Mouse (Mus musculus) liver, adult 2 months (tissue): Measurements from ENCODE around the gene Zfp668. TPM values are rescaled to one million over a fixed set of nuclear protein-coding genes. Genes with fewer than 3 reads are reported as not detected.
"Not testable (repeated sequence)": the region's sequence is repeated elsewhere in the genome, so short reads cannot be mapped to it uniquely, and the experiment has no call there.

Source experiments
- DNase-seq: peaks from one replicate; pipeline ENCODE4 v3.0.0-alpha.2; 2011; ENCODE audit warnings: low read depth, low spot score; ENCODE audit errors: extremely low read depth
- H3K27ac ChIP-seq: fragments of 200-500 bp; replicated peaks from 2 replicates; pipeline ENCODE4 v1.5.1; 2012; ENCODE audit warnings: low read depth, mild to moderate bottlenecking, control low read depth, inconsistent platforms, low read length; ENCODE audit not compliant: insufficient read depth
- H3K27me3 ChIP-seq: fragments of 200-500 bp; 2 replicates; pipeline ENCODE4 v1.6.1; 2012; ENCODE audit warnings: mild to moderate bottlenecking, moderate library complexity, low read length, inconsistent platforms; ENCODE audit not compliant: control insufficient read depth, insufficient read depth
- H3K36me3 ChIP-seq: fragments of 200-500 bp; 2 replicates; pipeline ENCODE4 v1.6.1; 2012; ENCODE audit warnings: low read length, inconsistent platforms; ENCODE audit not compliant: control insufficient read depth, insufficient read depth
- H3K4me1 ChIP-seq: fragments of 200-500 bp; 2 replicates; pipeline ENCODE4 v1.6.1; 2011; ENCODE audit warnings: low read length; ENCODE audit not compliant: control insufficient read depth, insufficient read depth
- H3K4me3 ChIP-seq: fragments of 200-500 bp; 2 replicates; pipeline ENCODE4 v1.5.1; 2011; ENCODE audit warnings: low read depth, mild to moderate bottlenecking, control low read depth, low read length, moderate library complexity; ENCODE audit not compliant: insufficient read depth
- H3K79me2 ChIP-seq: fragments of 200-500 bp; 2 replicates; pipeline ENCODE4 v1.6.1; 2012; ENCODE audit warnings: inconsistent platforms, mild to moderate bottlenecking, low read length, moderate library complexity; ENCODE audit not compliant: control insufficient read depth, insufficient read depth
- H3K9ac ChIP-seq: fragments of 200-500 bp; 2 replicates; pipeline ENCODE4 v1.6.1; 2012; ENCODE audit warnings: low read depth, mild to moderate bottlenecking, control low read depth, inconsistent platforms, low read length
- CTCF ChIP-seq: fragments of 200-500 bp; IDR thresholded peaks from 2 replicates; pipeline ENCODE4 v1.5.1; 2011; ENCODE audit warnings: low read depth, low read length, control low read depth
- POLR2A ChIP-seq: fragments of 200-500 bp; IDR thresholded peaks from 2 replicates; pipeline ENCODE4 v1.6.1; 2011; ENCODE audit warnings: low read length, control low read depth; ENCODE audit not compliant: insufficient read depth; ENCODE audit errors: extremely low read depth
- WGBS: fragments of 180-500 bp; shearing (Covaris S2); methylation state at CpG from one replicate; pipeline ENCODE4 v1.1.7; 2018; 5-methylcytosine and 5-hydroxymethylcytosine counted together
- polyA plus RNA-seq: library from polyadenylated mRNA; depleted of rRNA; stranded (reverse); fragments of >200 nt; gene quantifications from 2 replicates; pipeline ENCODE4 v1.2.3, GENCODE M21; 2012
- total RNA-seq: library from RNA; depleted of rRNA; stranded (reverse); fragments of >200 nt; gene quantifications from 2 replicates; pipeline ENCODE4 v1.2.3, GENCODE M21; 2014

Zfp668 gene
- total and polyA plus RNA-seq, 2 experiments = 0.65 to 2.1 TPM

- WGBS = 51% methylated on average over 10 of the region's 10 CpGs
- Histone ChIP-seq H3K4me3 (no peak overlapping the region), H3K27me3 (no peaks in the 10 kb centered on the region), H3K4me1 (peaks cover 11% of the 10 kb centered on the region; the same call in 1 of the 2 replicates), H3K79me2 (no peaks in the 10 kb centered on the region), H3K9ac (no peak overlapping the region), H3K27ac (no peak overlapping the region), H3K36me3 (peaks cover 1% of the 10 kb centered on the region; the same call in 1 of the 2 replicates)
- no peak for TF ChIP-seq CTCF
- no peak for TF ChIP-seq POLR2A
- DNase-seq = no peak
These were observed 21.7 kb upstream of the Zfp668 start for GRCm38 (mm10) chr7:127898179-127898956.

- H3K4me1 ChIP-seq = peaks cover 15% of the 10 kb centered on the region; the same call in 1 of the 2 replicates
- WGBS = 86% methylated on average over 7 of the region's 7 CpGs
These were observed 20.9 kb upstream of the Zfp668 start for GRCm38 (mm10) chr7:127897542-127897941.

GRCm38 (mm10) chr7:127896384-127896783, 19.8 kb upstream of the Zfp668 start:
- Histone ChIP-seq H3K27me3 (no peaks in the 10 kb centered on the region), H3K9ac (no peak overlapping the region), H3K27ac (no peak overlapping the region), H3K79me2 (no peaks in the 10 kb centered on the region), H3K4me1 (peaks cover 18% of the 10 kb centered on the region; the same call in 1 of the 2 replicates), H3K36me3 (peaks cover 11% of the 10 kb centered on the region), H3K4me3 (no peak overlapping the region)
- WGBS = 65% methylated on average over 13 of the region's 13 CpGs
- TF ChIP-seq CTCF (peak; percentile 80), POLR2A (no peak)
- DNase-seq = no peak

More at GRCm38 (mm10) chr7:127897542-127897941, 20.9 kb upstream of the Zfp668 start:
- Histone ChIP-seq H3K27ac (no peak overlapping the region), H3K27me3 (no peaks in the 10 kb centered on the region), H3K79me2 (no peaks in the 10 kb centered on the region), H3K9ac (no peak overlapping the region), H3K4me3 (no peak overlapping the region), H3K36me3 (peaks cover 9% of the 10 kb centered on the region)
- TF ChIP-seq POLR2A (no peak), CTCF (no peak)
- DNase-seq = no peak

GRCm38 (mm10) chr7:127895891-127896290, 19.3 kb upstream of the Zfp668 start:
- not testable (repeated sequence) for H3K4me3 ChIP-seq, H3K27ac ChIP-seq, DNase-seq, H3K27me3 ChIP-seq, H3K79me2 ChIP-seq, H3K9ac ChIP-seq
- H3K4me1 ChIP-seq = peaks cover 18% of the 10 kb centered on the region; the same call in 1 of the 2 replicates
- H3K36me3 ChIP-seq = peaks cover 11% of the 10 kb centered on the region
- 65% methylated on average over 7 of the region's 7 CpGs for WGBS

GRCm38 (mm10) chr7:127895442-127895841, 18.8 kb upstream of the Zfp668 start, which contains the start of the genes Gm21974 and Vkorc1:
Gene Gm21974, minus strand, starts transcription at chr7:127895454.
Gene Vkorc1, minus strand, starts transcription at chr7:127895617.
- H3K27me3 ChIP-seq = no peaks in the 10 kb centered on the region
- H3K9ac ChIP-seq = peak within 1 kb of the TSS; percentile 87
- peak; percentile 97 for DNase-seq
- 0% methylated on average over 26 of the region's 26 CpGs for WGBS
- peak within 1 kb of the TSS; percentile 69 for H3K4me3 ChIP-seq
- H3K4me1 ChIP-seq = peaks cover 18% of the 10 kb centered on the region; the same call in 1 of the 2 replicates
- H3K79me2 ChIP-seq = no peaks in the 10 kb centered on the region
- H3K36me3 ChIP-seq = peaks cover 11% of the 10 kb centered on the region
- peak within 1 kb of the TSS; percentile 85 for H3K27ac ChIP-seq
- peak; percentile 97 for TF ChIP-seq POLR2A
- TF ChIP-seq CTCF = peak; percentile 52

- Histone ChIP-seq H3K27ac (peak overlapping the region; percentile 85), H3K9ac (peak overlapping the region; percentile 87), H3K4me1 (peaks cover 17% of the 10 kb centered on the region; the same call in 1 of the 2 replicates), H3K27me3 (no peaks in the 10 kb centered on the region), H3K79me2 (no peaks in the 10 kb centered on the region), H3K36me3 (peaks cover 11% of the 10 kb centered on the region), H3K4me3 (peak overlapping the region; percentile 69)
- TF ChIP-seq CTCF (peak; percentile 20; the same call in 1 of the 2 replicates), POLR2A (0 out of 2 replicates have a peak, but pooled peaks have one; percentile 26)
- DNase-seq = peak; percentile 97
- WGBS = 21% methylated on average over 5 of the region's 5 CpGs
These were observed 17.9 kb upstream of the Zfp668 start for GRCm38 (mm10) chr7:127894480-127894879.
